Mouse (Mus musculus) urinary bladder, postnatal 25 days (tissue): Measurements from ENCODE around the gene Wnt11.

Experiments used
- DNase-seq: peaks from one replicate; pipeline ENCODE4 v3.0.0; 2022; ENCODE audit warnings: low spot score

Gene Wnt11

DNA sequence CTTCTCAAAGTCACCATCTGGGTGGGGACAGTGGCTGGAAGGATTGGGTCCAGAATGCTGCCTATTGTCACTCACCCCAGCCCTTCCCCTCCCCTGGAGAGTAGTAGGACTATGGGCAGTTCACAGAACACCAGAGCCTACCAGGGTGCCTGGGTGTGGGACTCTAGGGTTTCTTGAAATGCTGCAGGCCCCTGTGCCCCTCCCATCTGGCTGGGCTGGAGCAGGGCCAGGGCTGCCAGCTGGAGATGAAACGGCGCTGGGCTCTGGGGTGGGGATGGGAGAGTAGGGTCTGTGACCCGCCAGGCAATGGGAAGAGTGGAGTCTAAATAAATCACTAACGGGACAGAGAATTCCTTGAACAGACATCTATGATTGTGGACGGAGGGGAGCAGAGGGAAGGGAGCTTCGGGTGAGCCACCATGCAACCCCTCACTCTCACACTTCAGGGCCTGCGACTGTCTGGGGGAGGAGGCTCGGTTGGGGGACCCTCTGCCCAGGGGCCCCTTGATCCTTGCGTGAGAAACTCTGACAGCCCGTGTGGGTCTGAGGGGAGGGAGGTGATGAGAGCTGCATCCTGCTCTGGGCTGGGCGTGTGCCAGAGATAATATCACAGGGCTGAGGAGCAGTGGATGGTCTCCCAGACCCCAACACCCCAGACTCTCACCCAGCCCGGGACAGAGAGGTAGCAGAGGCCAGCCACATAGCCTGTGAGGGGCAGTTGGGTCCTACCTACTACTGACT lies 32.3 kb downstream of the Wnt11 start:
- DNase-seq: no peak

GRCm38 (mm10) chr7:98867794-98868150 lies 32.9 kb downstream of the Wnt11 start:
- DNase-seq: no peak

DNA sequence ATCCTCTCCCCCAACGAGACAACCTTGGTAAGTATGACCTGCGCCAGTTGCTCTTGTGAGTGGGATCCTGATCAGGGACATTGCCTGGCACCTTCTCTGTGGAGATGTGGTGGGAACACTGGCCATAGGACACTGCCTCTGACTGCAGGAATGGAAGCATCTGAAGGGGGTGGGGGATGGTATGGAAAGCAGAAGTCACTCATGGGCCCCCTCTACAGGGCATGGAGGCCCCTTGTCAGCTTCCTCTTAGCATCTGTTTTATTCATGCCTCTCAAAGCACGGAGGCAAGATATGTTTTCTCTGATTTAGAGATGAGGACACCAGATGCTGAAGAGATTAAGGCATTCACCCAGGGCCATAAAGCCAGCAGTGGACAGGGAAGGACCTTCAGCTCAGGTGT lies 34.2 kb downstream of the Wnt11 start:
- no peak for DNase-seq

- DNase-seq: no peak
Observed at GRCm38 (mm10) chr7:98870791-98871190, 35.9 kb downstream of the Wnt11 start.

DNA sequence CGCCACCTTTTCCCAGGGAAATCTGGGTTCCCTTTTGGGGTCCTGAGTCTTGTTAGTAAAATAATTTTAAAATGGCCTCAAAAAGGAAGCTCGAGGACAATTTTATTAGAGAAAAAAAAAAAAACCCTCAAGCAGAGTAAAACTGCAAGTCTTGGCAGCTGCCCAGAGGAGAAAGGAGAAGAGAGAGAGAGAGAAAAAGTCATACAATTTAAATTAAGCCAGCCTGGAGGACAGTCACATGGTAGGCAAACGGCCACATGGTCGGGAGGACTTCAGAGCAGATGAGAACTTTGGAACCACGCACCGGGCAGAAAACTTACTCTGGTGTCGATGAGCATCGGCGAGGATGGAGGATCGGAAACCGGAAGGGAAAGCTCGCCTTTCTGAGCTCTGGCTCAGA lies 37.0 kb downstream of the Wnt11 start:
- no peak for DNase-seq

DNA sequence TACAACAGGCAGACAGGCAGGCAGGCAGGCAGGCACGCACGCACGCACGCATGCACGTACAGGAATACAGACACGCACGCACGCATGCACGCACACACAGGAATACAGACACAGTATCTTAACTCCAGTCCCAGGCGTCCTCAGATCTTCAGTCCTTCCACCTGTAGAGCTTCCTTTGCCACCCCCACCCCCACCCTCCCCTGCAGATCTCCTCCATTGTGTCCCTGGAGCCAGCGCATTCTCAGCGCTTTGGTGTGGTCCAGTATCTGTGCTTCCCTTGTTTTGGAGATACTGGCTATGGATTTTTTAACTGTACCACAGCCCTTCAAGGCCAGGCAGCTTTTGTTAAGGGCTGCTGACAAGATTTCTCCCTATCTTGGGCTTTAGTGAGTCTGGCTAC lies 38.4 kb downstream of the Wnt11 start:
- DNase-seq: no peak

DNA sequence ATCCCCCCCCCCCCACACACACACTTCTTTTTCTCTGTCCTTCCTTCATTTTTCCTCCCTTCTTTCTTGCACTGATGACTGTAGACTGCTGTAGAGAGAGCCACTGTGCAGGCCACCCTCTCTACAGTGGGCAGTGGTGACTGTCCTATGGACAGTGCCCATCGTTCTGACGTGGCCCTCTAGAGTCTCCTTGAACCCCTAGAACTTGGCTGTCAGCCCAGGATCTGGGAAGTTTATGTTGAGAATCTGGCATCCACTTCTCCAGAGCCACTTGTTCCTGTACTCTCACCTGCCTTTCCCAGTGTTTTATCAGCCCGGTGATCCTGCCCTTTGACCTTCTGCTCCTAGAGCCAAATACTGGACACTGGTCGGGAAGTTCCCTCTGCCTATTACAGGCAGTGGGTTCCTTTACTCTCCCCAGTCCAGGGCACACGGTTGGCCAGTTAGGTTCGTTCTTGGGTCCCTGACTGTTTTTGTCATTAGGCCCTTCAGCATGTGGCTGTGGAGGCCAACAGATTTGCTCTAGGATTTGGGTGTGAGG lies 39.6 kb downstream of the Wnt11 start:
- no peak for DNase-seq

DNA sequence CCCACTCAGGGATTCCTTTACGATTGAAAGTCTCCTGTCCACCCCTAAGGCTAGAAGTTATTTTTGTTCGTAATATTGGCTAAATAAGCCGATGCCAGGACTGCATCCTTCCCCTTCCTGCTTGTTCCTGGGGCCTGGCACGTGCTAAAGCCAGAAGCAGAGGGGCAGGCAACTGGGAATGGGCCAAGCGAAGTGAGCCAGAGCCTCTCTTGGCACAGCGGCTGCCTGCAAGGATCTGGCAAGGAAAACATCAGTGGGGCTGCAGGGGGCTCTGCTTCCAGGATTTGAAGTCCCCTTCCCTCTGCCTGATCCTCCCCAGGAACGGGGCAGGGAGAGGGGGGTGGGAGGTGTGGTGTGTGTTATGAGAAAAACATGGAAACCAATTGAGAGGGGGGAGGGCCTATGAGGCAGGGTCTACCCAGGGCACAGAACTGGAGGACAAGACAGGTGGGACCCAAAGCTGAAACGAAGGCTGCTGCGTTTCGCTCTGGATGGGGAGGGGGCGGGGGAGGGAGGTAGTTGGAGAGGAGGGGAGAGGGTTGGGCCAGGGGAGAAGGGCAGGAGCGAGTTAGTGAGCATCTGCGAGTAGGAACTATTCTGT lies 40.6 kb downstream of the Wnt11 start:
- no peak for DNase-seq

DNA sequence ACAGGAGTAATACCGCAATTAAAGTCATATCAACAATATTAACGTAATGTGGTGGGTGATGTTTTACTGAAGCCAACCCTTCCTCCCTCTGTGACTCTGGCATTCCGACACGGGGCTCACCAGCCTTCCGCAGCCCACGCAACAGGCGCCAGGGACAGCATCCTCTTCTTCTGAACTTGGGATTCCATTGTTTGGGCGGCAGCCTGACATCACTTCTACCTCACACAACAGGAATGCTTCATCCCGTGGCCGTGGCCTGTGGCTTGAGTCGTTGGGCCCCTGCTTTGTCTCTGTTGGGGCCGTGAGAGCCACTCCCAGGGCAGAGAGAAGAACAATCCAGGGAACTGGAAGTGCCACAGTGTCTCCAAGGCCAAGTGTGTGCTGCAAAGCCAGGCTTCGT lies 41.2 kb downstream of the Wnt11 start:
- DNase-seq: no peak

DNA sequence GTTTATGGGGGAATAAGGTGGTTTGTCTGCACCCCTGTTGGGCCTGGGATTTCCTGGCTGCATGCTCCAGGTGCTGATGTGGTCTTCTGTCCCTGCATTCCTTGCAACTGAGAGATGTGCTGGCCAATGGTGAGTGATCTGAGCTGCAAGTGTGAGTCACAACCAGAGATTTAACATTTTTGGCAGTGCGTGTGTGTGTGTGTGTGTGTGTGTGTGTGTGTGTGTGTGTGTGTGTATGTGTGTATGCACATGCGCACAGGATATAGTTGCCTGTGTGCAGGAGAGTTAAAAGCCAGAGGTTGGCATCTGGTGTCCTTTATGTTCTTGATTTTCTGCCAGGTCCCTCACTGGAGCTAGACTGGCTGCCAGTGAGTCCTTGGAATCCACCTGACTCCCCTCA lies 44.3 kb downstream of the Wnt11 start:
- no peak for DNase-seq

GRCm38 (mm10) chr7:98881887-98882286 lies 47.0 kb downstream of the Wnt11 start:
- DNase-seq: no peak

GRCm38 (mm10) chr7:98887811-98888261 lies 52.9 kb downstream of the Wnt11 start:
- DNase-seq: no peak

GRCm38 (mm10) chr7:98888810-98889209 lies 53.9 kb downstream of the Wnt11 start:
- DNase-seq: no peak

- no peak for DNase-seq
Observed at GRCm38 (mm10) chr7:98889211-98889610, 54.3 kb downstream of the Wnt11 start.

DNA sequence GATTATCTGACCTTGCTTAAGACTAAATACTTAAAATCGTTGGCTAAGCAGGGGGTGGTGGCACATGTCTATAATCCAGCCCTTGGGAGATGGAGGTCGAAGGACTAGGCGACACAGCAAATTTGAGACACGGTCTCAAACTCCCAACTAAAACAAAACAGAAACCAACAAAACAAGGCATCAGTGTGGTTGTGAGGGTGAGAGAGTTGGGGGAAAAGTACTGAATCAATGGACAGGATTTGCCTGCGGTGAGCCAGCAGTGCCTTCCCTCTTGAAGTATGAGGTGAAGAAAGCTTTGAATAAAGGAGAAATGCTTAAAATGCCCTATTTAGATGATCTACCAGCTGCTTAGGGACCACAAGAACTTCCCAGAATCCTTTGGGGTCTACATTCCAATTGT lies 58.2 kb downstream of the Wnt11 start:
- no peak for DNase-seq

DNA sequence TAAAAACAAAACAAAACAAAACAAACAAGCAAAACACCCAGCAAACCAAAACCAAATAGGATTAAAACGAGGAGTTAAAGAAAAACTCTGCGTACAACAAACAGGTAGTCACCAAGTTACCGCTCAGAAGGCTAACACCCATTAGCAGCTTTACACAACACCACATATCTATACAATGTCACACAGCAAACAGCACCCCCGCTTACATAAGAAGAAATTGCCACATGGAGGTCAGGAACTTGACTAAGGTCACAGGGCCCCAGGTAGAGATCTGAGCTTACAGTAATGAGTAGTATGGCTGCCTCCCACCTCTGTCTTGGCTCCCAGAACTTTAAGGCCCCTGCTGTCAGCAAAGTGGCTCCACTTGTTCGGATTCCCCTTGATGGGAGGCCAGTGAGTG lies 59.4 kb downstream of the Wnt11 start:
- no peak for DNase-seq

- no peak for DNase-seq
Observed at GRCm38 (mm10) chr7:98894768-98895167, 59.9 kb downstream of the Wnt11 start.

GRCm38 (mm10) chr7:98895501-98896095 lies 60.7 kb downstream of the Wnt11 start:
- DNase-seq: no peak

DNA sequence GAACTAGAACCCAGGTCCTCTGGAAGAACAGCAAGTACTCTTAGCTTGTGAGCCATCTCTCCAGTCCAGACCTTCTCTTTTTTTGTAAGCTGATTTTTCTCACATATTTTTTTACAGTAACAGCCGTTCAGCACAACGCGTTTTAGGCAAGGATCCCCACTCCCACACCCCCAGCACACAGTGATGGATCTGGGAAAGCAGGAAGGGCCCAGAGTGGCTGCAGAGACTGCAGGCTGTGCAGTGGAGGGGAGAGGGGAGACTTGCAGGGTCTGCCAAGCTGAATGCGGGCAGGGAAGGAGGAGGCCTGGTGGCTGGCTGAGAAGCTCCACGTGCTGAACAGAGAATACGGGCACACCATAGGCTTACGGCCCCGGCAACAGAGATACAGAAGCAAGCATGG lies 62.4 kb downstream of the Wnt11 start:
- no peak for DNase-seq

GRCm38 (mm10) chr7:98899815-98900214 lies 64.9 kb downstream of the Wnt11 start:
- DNase-seq: no peak

GRCm38 (mm10) chr7:98901120-98901519 lies 66.2 kb downstream of the Wnt11 start:
- DNase-seq: no peak

DNA sequence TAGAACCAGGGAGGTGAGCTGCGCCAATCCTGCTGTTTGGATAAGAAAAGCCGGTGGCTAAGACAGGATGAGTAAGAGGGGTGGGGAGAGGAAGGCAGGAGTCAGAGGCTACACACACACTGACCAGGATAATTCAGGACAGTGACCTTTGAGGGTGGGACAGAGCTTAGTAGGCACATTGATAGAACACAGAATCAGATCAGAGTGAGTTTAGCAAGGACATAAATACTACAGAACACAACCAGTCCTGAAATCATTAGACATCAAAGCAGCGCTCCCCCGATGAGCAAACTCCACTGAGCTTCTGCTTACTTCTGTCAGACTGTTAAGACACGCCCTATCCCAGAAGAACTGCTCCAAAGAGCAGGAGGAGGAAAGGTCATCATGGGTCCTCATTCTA lies 69.0 kb downstream of the Wnt11 start:
- no peak for DNase-seq
